16 mouse cellular contexts compared by ENCODE assay signal in the genomic region with DNA sequence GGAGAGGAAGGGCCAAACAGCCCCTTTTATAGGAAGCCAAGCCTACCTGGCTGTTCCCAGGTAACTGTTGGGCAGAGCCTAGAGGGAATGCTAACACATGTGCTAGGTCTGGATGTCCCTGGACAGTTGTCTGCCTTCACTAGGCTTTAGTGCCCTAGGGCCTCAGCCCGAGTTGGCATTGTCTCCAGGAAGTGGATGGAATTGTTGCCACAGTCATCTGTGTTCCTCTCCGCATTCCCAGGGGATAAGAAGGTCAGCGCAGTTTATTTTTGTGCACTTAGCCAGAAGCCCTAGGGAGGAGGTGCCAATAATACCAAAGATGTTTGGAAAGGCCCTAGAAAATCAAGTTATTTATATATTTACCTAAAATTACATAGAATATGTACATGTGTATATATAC.
A peak's percentile ranks its signal among the peaks of the same experiment; 100 is the strongest.
DNase-seq lines count a peak whose midpoint lies in the region; ATAC-seq and TF ChIP-seq lines count a peak whose summit lies in the region.
"Had no signal": no experiment of that assay in that cellular context is flagged by ENCODE, and none has a peak within 500 bp of the region (broad histone marks: within the 10 kb centered on the region; RNA-seq: fewer than 3 reads in every experiment).

No protein-coding gene starts in this region.

- no peak for TF ChIP-seq CTCF in heart, adult 2 months (IDR thresholded peaks at IDR 0.05)

- H3K79me2 ChIP-seq in heart, adult 2 months (replicated peaks; ENCODE audit: control insufficient read depth, insufficient read depth, low read length): no peaks in the 10 kb centered on the region

- 19% methylated on average over 3 of the region's 3 CpGs for WGBS in heart, adult 2 months
- WGBS in heart, embryonic 12.5 days: 36% methylated on average over 3 of the region's 3 CpGs
- WGBS in midbrain, embryonic 11.5 days: 83% methylated on average over 3 of the region's 3 CpGs
- WGBS in midbrain, embryonic 16.5 days: 74% methylated on average over 3 of the region's 3 CpGs
- 35% methylated on average over 3 of the region's 3 CpGs for WGBS in heart, embryonic 15.5 days

- H3K27ac ChIP-seq in heart, adult 2 months: peak overlapping the region; percentile 73
- H3K27ac ChIP-seq in heart, embryonic 12.5 days (ENCODE audit: poor library complexity, severe bottlenecking): no peak overlapping the region
- H3K27ac ChIP-seq in midbrain, embryonic 11.5 days (ENCODE audit: low read depth, low read length): no peak overlapping the region
- H3K27ac ChIP-seq in midbrain, embryonic 16.5 days (ENCODE audit: low read length): no peak overlapping the region
- H3K27ac ChIP-seq in heart, embryonic 15.5 days: peak overlapping the region; percentile 74
- H3K27ac ChIP-seq: embryonic facial prominence, embryonic 15.5 days; forebrain, embryonic 15.5 days; hindbrain, embryonic 13.5 days; neural tube, embryonic 13.5 days; stomach, embryonic 15.5 days had no signal

- peaks cover 15% of the 10 kb centered on the region for H3K4me1 ChIP-seq in heart, adult 2 months (ENCODE audit: control insufficient read depth, insufficient read depth, low read length)
- H3K4me1 ChIP-seq in heart, embryonic 12.5 days (replicated peaks): peaks cover 43% of the 10 kb centered on the region
- no peaks in the 10 kb centered on the region for H3K4me1 ChIP-seq in midbrain, embryonic 11.5 days (ENCODE audit: control insufficient read depth, insufficient read depth, low read length)
- H3K4me1 ChIP-seq in midbrain, embryonic 16.5 days (ENCODE audit: control insufficient read depth, insufficient read depth, low read length): no peaks in the 10 kb centered on the region
- H3K4me1 ChIP-seq in heart, embryonic 15.5 days (replicated peaks): peaks cover 41% of the 10 kb centered on the region

- no peak overlapping the region for H3K4me3 ChIP-seq in heart, adult 2 months
- no peak overlapping the region for H3K4me3 ChIP-seq in heart, embryonic 12.5 days
- no peak overlapping the region for H3K4me3 ChIP-seq in midbrain, embryonic 11.5 days (ENCODE audit: low read depth, low read length)
- H3K4me3 ChIP-seq in midbrain, embryonic 16.5 days (ENCODE audit: low read depth, low read length): no peak overlapping the region
- H3K4me3 ChIP-seq in heart, embryonic 15.5 days: no peak overlapping the region
- H3K4me3 ChIP-seq: embryonic facial prominence, embryonic 15.5 days; forebrain, embryonic 15.5 days; hindbrain, embryonic 13.5 days; neural tube, embryonic 13.5 days; stomach, embryonic 15.5 days had no signal

- no peak for TF ChIP-seq POLR2A in heart, adult 2 months (IDR thresholded peaks at IDR 0.05; ENCODE audit: insufficient read depth, low read depth, low read length)

- peak in 1 of 2 experiments; percentile 41 for DNase-seq in heart, adult 2 months
- peak; percentile 45 for DNase-seq in midbrain, embryonic 11.5 days (ENCODE audit: low spot score, missing footprints)
- DNase-seq in c-Kit-positive CD71-positive TER-119-positive erythroid progenitor cells, embryonic 14.5 days (ENCODE audit: low spot score): no peak
- DNase-seq: kidney, adult 11 months; liver; thymus, postnatal 14 days had no signal

- no peak overlapping the region for H3K4me2 ChIP-seq in heart, embryonic 12.5 days
- no peak overlapping the region for H3K4me2 ChIP-seq in midbrain, embryonic 11.5 days
- H3K4me2 ChIP-seq in midbrain, embryonic 16.5 days (ENCODE audit: low read length): no peak overlapping the region
- no peak overlapping the region for H3K4me2 ChIP-seq in heart, embryonic 15.5 days
- H3K4me2 ChIP-seq: embryonic facial prominence, embryonic 15.5 days; forebrain, embryonic 15.5 days; hindbrain, embryonic 13.5 days; neural tube, embryonic 13.5 days; stomach, embryonic 15.5 days had no signal

- TF ChIP-seq EP300 in heart, adult 2 months (IDR thresholded peaks at IDR 0.05; ENCODE audit: insufficient read depth, low read depth, low read length): 0 out of 2 replicates have a peak, but pooled peaks have one; percentile 38

- intact Hi-C loops in heart, adult 2 months (cut with DNase I): loop anchor here (5.0 kb wide), 1 partner anchor 50 kb away; no protein-coding TSS in a partner anchor

- H3K9me3 ChIP-seq in heart, embryonic 12.5 days (replicated peaks): no peaks in the 10 kb centered on the region
- H3K9me3 ChIP-seq in midbrain, embryonic 11.5 days (ENCODE audit: control insufficient read depth, low read length): no peaks in the 10 kb centered on the region
- H3K9me3 ChIP-seq in midbrain, embryonic 16.5 days (replicated peaks; ENCODE audit: control insufficient read depth, low read length, poor library complexity, severe bottlenecking): no peaks in the 10 kb centered on the region
- no peaks in the 10 kb centered on the region for H3K9me3 ChIP-seq in heart, embryonic 15.5 days (replicated peaks)
- H3K9me3 ChIP-seq: embryonic facial prominence, embryonic 15.5 days; forebrain, embryonic 15.5 days; hindbrain, embryonic 13.5 days; neural tube, embryonic 13.5 days; stomach, embryonic 15.5 days had no signal

- H3K36me3 ChIP-seq in heart, adult 2 months (ENCODE audit: control insufficient read depth, insufficient read depth, low read length): peaks cover 5% of the 10 kb centered on the region; the same call in 1 of the 2 replicates
- H3K36me3 ChIP-seq in heart, embryonic 12.5 days: peaks cover 1% of the 10 kb centered on the region; the same call in 1 of the 2 replicates
- H3K36me3 ChIP-seq in midbrain, embryonic 11.5 days (ENCODE audit: control insufficient read depth, insufficient read depth, low read length): no peaks in the 10 kb centered on the region
- H3K36me3 ChIP-seq in midbrain, embryonic 16.5 days (ENCODE audit: control insufficient read depth, insufficient read depth, low read length): no peaks in the 10 kb centered on the region
- peaks cover under 1% of the 10 kb centered on the region; the same call in 1 of the 2 replicates for H3K36me3 ChIP-seq in heart, embryonic 15.5 days
- H3K36me3 ChIP-seq: embryonic facial prominence, embryonic 15.5 days; forebrain, embryonic 15.5 days; stomach, embryonic 15.5 days had no signal

- H3K27me3 ChIP-seq in heart, adult 2 months (ENCODE audit: control insufficient read depth, insufficient read depth, low read length): no peaks in the 10 kb centered on the region
- no peaks in the 10 kb centered on the region for H3K27me3 ChIP-seq in heart, embryonic 12.5 days (replicated peaks)
- no peaks in the 10 kb centered on the region for H3K27me3 ChIP-seq in midbrain, embryonic 11.5 days (ENCODE audit: control insufficient read depth, insufficient read depth, low read length)
- H3K27me3 ChIP-seq in midbrain, embryonic 16.5 days (ENCODE audit: control insufficient read depth, insufficient read depth, low read depth, low read length): no peaks in the 10 kb centered on the region
- H3K27me3 ChIP-seq in heart, embryonic 15.5 days: no peaks in the 10 kb centered on the region
- H3K27me3 ChIP-seq: embryonic facial prominence, embryonic 15.5 days; forebrain, embryonic 15.5 days; hindbrain, embryonic 13.5 days; neural tube, embryonic 13.5 days; stomach, embryonic 15.5 days had no signal

- H3K9ac ChIP-seq in heart, adult 2 months (ENCODE audit: low read depth, low read length): no peak overlapping the region
- H3K9ac ChIP-seq in heart, embryonic 12.5 days: no peak overlapping the region
- no peak overlapping the region for H3K9ac ChIP-seq in midbrain, embryonic 11.5 days (ENCODE audit: low read length)
- no peak overlapping the region for H3K9ac ChIP-seq in midbrain, embryonic 16.5 days (ENCODE audit: low read depth, low read length)
- H3K9ac ChIP-seq in heart, embryonic 15.5 days: no peak overlapping the region
- H3K9ac ChIP-seq: embryonic facial prominence, embryonic 15.5 days; forebrain, embryonic 15.5 days; hindbrain, embryonic 13.5 days; neural tube, embryonic 13.5 days; stomach, embryonic 15.5 days had no signal

- ATAC-seq in heart, embryonic 12.5 days (ENCODE audit: insufficient number of reproducible peaks, low FRiP score): no peak
- ATAC-seq in midbrain, embryonic 11.5 days (ENCODE audit: low FRiP score): no peak
- ATAC-seq in midbrain, embryonic 16.5 days: no peak
- ATAC-seq in heart, embryonic 15.5 days (replicated peaks; ENCODE audit: insufficient number of reproducible peaks, insufficient read depth, low FRiP score, low read depth): peak; percentile 37; the same call in 1 of the 2 replicates
- ATAC-seq in inflammation-experienced regulatory T-cells, adult 6 months: no peak
- ATAC-seq: CD4-positive, CD25-positive, alpha-beta regulatory T cell, adult 4 months; forebrain, embryonic 15.5 days had no signal

Comparison
In these comparisons a context has a peak if more than half of its experiments do, and no peak if none do; other contexts are left out.
1. H3K27ac ChIP-seq: peak in heart, adult 2 months (single experiment) and heart, embryonic 15.5 days (single experiment); none in heart, embryonic 12.5 days (single experiment), midbrain, embryonic 11.5 days (single experiment) and midbrain, embryonic 16.5 days (single experiment).